Mouse (Mus musculus): Measurements from ENCODE around the gene Tmem136.

Tmem136 gene

DNA sequence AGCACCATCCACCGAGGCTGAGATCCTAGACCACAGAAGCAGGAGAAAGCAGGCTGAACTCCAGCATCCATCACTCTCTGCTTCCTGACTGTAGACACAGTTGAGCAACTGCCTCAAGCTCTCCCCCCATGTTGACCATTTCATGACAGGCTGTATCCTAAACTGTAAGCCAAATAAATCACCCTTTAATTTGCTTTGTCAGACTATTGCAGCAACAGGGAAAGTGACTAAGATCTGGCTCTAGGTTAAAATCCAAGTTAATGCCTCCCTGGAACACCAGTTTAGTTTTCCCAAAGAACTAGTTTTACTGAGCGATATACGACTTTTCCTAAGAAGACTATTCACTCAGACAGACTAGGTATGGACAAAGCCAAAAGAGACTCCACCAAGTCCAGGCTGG, 37.7 kb downstream of the Tmem136 start:
- no peak for DNase-seq (ENCODE audit: low spot score in 2 of 2)

DNA sequence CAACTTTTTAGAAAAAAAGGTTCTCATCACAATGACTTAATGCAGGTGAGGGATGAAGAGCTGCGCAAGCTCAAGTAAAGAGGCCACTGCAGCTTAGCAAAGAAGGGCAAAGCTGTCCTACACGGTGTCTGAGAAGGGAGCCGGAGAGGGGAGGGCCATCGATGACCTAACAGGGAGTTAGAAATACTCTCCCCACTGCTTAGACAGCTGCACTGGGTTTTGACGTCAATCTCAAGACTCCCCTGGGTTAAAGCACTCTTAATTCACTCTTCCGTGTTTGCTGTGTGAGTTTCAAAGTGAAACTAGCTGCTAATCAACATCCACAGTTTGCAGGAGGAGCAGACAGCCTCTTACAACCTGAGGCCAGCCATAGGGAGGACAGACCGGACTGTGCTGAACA, 40.2 kb downstream of the Tmem136 start:
- no peak for DNase-seq (ENCODE audit: low spot score in 2 of 2)

DNA sequence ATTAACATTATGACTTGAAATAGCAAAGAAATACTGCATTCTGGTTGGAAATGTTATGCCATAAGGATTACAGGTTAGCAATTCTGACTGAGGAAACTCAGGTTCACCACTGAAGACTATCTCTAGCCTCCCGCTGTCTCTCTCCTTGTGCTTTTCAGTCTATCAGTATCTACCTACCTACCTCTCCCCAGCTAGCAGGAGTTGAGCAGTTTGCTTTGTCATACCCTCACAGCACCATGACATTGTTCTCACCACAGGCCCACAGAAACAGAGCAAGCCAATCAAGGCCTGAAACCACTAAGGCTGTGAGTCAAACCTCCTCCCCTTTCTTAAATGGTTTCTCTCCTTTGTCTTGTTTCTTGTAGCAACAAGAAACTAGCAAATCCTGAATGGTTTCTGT, 41.8 kb downstream of the Tmem136 start:
- no peak for DNase-seq (ENCODE audit: low spot score in 2 of 2)

DNA sequence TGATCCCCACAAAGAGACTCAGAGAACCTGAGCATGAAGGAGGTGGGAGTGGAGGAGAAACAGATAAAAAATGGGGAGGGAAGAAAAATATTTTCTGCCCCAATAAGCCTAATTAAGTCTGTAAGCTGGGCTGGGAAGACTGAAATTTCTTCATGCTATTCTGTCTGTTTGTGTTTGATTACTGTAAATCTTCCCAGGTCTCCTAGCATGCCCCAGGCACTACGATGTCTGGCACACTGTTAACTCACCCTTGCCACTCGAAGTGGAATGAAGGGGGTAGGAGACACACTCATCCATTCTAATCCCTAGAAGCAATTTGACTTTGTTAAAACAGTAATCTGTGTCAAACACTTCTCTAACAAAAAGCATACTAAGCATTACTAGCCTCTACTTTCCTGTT, 44.6 kb downstream of the Tmem136 start:
- DNase-seq (ENCODE audit: low spot score in 2 of 2) = no peak

DNA sequence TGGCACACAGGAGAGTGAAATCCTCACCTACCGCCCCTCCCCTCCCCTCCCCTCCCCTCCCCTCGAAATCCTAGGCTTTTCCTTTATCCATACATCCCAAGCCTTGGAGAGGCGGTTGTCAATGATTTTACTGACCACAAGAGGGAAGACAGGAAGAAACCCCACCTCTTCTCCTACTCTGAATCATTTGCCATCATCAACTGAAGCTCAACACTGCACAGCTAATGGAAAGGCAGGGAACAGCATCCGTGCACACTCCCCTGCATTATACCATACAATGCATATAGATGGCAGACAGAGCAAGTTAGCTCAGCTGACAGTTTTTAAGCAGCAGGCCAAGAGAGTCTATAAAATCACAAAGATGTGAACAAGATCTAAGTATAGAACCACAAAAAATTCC, 45.2 kb downstream of the Tmem136 start:
- no peak for DNase-seq (ENCODE audit: low spot score in 2 of 2)

DNA sequence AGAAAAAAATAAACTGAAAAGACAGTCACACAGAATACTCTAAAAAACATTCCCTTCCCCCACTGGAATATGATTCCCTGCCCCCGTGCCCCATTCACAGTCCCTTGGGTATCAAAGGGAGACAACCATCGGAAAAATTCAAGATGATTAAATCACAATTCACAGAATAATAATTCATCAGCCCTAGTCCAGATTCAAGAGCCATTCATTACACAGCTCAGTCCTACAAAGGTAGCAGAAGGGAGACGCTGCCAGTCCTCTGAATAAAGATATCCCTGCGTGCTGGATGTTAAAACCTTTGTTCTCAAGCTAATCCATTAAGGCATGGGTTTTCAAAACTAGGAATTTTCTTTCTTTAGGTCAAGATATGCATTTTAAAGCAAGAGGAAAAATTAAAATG, 45.8 kb downstream of the Tmem136 start:
- DNase-seq (ENCODE audit: low spot score in 2 of 2) = no peak

DNA sequence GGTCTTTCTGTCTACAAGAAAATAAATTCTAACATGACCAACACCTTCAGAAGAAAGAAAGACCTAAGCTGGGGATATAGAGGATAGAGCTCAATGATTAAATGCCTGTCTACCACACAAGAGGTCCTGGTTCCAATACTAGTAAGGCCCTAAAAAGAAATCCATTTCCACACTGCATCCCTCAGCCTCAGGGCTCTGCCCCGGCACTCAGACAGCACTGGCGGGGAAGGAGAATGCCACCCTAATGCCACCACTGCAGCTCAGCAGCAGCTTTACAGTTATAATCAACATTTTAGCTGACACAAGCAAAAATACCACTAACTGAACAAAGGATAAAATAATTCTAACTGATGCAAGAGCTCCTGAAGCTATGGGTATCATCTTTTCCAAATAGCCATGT, 46.2 kb downstream of the Tmem136 start:
- DNase-seq (ENCODE audit: low spot score in 2 of 2) = no peak

DNA sequence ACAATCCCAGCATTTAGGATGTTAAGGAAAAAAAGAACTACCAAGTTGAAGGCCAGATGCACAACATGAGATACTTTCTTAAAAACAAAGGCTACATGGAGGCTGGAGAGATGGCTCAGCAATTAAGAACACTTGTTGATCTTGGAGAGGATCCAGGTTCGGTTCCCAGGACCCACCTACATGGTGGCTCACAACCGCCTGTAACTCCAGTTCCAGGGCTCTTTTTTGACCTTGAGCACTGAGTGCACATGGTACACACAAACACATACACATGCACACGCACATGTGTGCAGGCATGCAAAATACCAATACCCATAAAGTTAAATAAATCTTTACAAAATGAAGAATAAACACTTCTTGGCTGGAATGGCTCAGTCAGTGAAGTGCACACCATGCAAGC, 48.5 kb downstream of the Tmem136 start:
- DNase-seq (ENCODE audit: low spot score in 2 of 2) = no peak

DNA sequence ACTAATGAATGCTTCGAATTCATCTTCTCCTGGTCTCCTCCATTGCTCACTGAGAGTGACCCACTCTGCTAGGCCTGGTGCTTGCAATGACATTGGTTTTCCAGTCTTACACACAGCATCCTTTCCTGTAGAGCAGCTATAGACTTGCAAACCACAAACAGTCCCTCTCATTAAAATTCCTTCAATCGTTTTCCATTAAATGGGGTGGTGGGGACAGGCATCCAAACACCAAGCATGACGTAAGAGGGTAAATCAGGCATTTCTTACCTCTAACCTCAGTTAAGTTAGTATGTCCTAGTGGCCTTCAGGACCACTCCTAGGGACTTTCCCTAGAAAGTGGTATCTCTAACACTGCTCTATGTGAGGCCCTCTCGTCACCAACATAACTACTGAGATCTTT, 51.1 kb downstream of the Tmem136 start:
- no peak for DNase-seq (ENCODE audit: low spot score in 2 of 2)

DNA sequence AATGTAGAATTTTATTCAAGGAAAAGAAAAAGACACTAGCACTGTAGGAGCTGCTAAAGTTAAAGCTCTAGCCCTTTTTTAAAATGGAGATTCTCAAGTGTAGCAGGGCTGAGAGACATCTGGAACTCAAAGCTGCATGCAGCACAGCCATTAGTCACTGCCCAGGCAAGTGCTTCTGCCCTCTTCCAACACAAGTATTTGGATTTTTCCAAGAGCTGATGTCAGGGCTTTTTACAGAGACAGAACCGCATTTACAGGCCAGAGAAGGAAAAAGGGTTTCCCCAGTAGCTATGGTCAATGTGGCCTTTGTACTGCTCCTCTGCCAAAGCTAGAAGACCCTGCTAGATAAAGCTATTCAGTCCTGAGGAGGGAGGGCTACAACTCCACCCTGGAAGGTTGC, 54.8 kb downstream of the Tmem136 start:
- DNase-seq (ENCODE audit: low spot score in 2 of 2) = no peak

All from spleen, postnatal 10 days (tissue).